Mouse (Mus musculus): ENCODE measurements around the gene Snx1.

GRCm38 (mm10) chr9:66173316-66173855 lies 47.0 kb upstream of the Snx1 start:
- TF ChIP-seq POLR2A (IDR thresholded peaks at IDR 0.05; ENCODE audit: borderline replicate concordance, extremely low read depth, low read depth, low read length) = no peak
- TF ChIP-seq CTCF (IDR thresholded peaks at IDR 0.05; ENCODE audit: insufficient read depth, low read length) = no peak

All from lung, adult 2 months (tissue).